ENCODE assay signal across 8 mouse cellular contexts in genomic region chr13:112114741-112115201, GRCm38 (mm10).
DNase-seq lines count a peak whose midpoint lies in the region; ATAC-seq and TF ChIP-seq lines count a peak whose summit lies in the region.

No protein-coding gene starts in this region.

- peaks cover 7% of the 10 kb centered on the region; the same call in 1 of the 2 replicates for H3K4me1 ChIP-seq in liver, postnatal 0 days (ENCODE audit: insufficient read depth)
- H3K4me1 ChIP-seq in liver, embryonic 12.5 days = no peaks in the 10 kb centered on the region
- H3K4me1 ChIP-seq in intestine, embryonic 16.5 days (ENCODE audit: control insufficient read depth, insufficient read depth, low read length) = 0 out of 2 replicates have a peak, but pooled peaks cover 4% of the 10 kb centered on the region

- H3K9ac ChIP-seq in liver, postnatal 0 days (replicated peaks) = no peak overlapping the region
- H3K9ac ChIP-seq in liver, embryonic 12.5 days = no peak overlapping the region
- no peak overlapping the region for H3K9ac ChIP-seq in intestine, embryonic 16.5 days (ENCODE audit: low read depth, low read length)

- H3K4me2 ChIP-seq in liver, postnatal 0 days (ENCODE audit: low read depth, low read length) = no peak overlapping the region
- no peak overlapping the region for H3K4me2 ChIP-seq in liver, embryonic 12.5 days
- H3K4me2 ChIP-seq in intestine, embryonic 16.5 days (ENCODE audit: low read depth, low read length) = no peak overlapping the region

- H3K27ac ChIP-seq in liver, postnatal 0 days (ENCODE audit: low read depth) = no peak overlapping the region
- no peak overlapping the region for H3K27ac ChIP-seq in liver, embryonic 12.5 days
- H3K27ac ChIP-seq in intestine, embryonic 16.5 days (ENCODE audit: low read length) = no peak overlapping the region

- peak; percentile 25 to 46 for DNase-seq in adrenal gland, postnatal 36 days
- DNase-seq in adrenal gland, postnatal 4 days (ENCODE audit: low spot score in 2 of 2) = no peak
- DNase-seq in liver, postnatal 0 days = no peak
- peak; percentile 46 to 56 for DNase-seq in heart, postnatal 14 days
- DNase-seq in urinary bladder, adult 2 months (ENCODE audit: low spot score) = peak; percentile 38
- no peak for DNase-seq in cerebellum, adult 9-11 months

- intact Hi-C loops in heart, postnatal 14 days (cut with DNase I) = no loop called here

- H3K4me3 ChIP-seq in liver, postnatal 0 days (ENCODE audit: low read depth, low read length) = no peak overlapping the region
- no peak overlapping the region for H3K4me3 ChIP-seq in liver, embryonic 12.5 days
- no peak overlapping the region for H3K4me3 ChIP-seq in intestine, embryonic 16.5 days (ENCODE audit: low read length)

- H3K9me3 ChIP-seq in liver, postnatal 0 days (ENCODE audit: low read length) = no peaks in the 10 kb centered on the region
- no peaks in the 10 kb centered on the region for H3K9me3 ChIP-seq in liver, embryonic 12.5 days (replicated peaks)
- H3K9me3 ChIP-seq in intestine, embryonic 16.5 days (ENCODE audit: control insufficient read depth, low read length) = no peaks in the 10 kb centered on the region

- TF ChIP-seq CTCF in liver, postnatal 0 days (IDR thresholded peaks at IDR 0.05; ENCODE audit: low read depth) = no peak

- H3K36me3 ChIP-seq in liver, postnatal 0 days (replicated peaks; ENCODE audit: insufficient read depth, low read length) = no peaks in the 10 kb centered on the region
- no peaks in the 10 kb centered on the region for H3K36me3 ChIP-seq in liver, embryonic 12.5 days
- no peaks in the 10 kb centered on the region for H3K36me3 ChIP-seq in intestine, embryonic 16.5 days (ENCODE audit: control insufficient read depth, insufficient read depth, low read length)

- 72% methylated on average over 7 of the region's 7 CpGs for WGBS in liver, postnatal 0 days (ENCODE audit: insufficient replicate concordance)
- WGBS in liver, embryonic 12.5 days (ENCODE audit: insufficient replicate concordance) = 70% methylated on average over 7 of the region's 7 CpGs
- 81% methylated on average over 7 of the region's 7 CpGs for WGBS in intestine, embryonic 16.5 days

- ATAC-seq in liver, postnatal 0 days = peak; percentile 49; the same call in 1 of the 2 replicates
- no peak for ATAC-seq in liver, embryonic 12.5 days
- no peak for ATAC-seq in intestine, embryonic 16.5 days

- H3K27me3 ChIP-seq in liver, postnatal 0 days (ENCODE audit: insufficient read depth, low read length) = no peaks in the 10 kb centered on the region
- peaks cover 21% of the 10 kb centered on the region for H3K27me3 ChIP-seq in liver, embryonic 12.5 days (replicated peaks)
- H3K27me3 ChIP-seq in intestine, embryonic 16.5 days (replicated peaks; ENCODE audit: control insufficient read depth, insufficient read depth, low read length) = no peaks in the 10 kb centered on the region

- no peak for TF ChIP-seq EP300 in liver, postnatal 0 days (IDR thresholded peaks at IDR 0.05; ENCODE audit: low read depth)

Comparison
In these comparisons a context has a peak if more than half of its experiments do, and no peak if none do; other contexts are left out.
1. DNase-seq: peak in adrenal gland, postnatal 36 days (2 of 2), heart, postnatal 14 days (2 of 2) and urinary bladder, adult 2 months (single experiment); none in adrenal gland, postnatal 4 days (0 of 2), liver, postnatal 0 days (single experiment) and cerebellum, adult 9-11 months (single experiment).